Comparison of ENCODE assay signal across 7 mouse cellular contexts in the genomic region with DNA sequence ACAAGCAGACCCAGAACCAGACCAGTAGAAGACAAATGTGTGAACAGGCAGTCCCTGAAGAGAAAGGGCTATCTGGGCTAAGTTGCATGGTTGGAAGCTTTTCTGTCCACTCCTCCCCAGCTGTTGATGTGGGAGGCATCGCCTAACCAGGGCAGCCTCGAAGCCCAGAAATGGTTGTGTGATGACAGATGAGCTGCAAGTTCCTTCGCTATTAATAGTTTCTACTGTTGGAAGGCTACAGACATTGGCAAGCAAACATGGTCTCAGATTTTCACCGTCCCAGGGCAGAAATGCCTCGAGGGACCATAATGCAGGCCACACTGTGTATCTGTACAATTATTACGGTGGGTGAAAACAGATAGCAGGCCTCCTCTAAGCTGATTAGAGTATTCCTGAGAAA. TPM values are rescaled to one million over a fixed set of nuclear protein-coding genes. Genes with fewer than 3 reads are reported as not detected.
A peak's percentile ranks its signal among the peaks of the same experiment; 100 is the strongest.
DNase-seq lines count a peak whose midpoint lies in the region; ATAC-seq lines count a peak whose summit lies in the region.

No protein-coding gene starts in this region.

- no peaks in the 10 kb centered on the region for H3K36me3 ChIP-seq in midbrain, embryonic 14.5 days (ENCODE audit: control insufficient read depth, insufficient read depth, low read length)
- H3K36me3 ChIP-seq in midbrain, embryonic 16.5 days (ENCODE audit: control insufficient read depth, insufficient read depth, low read length) = no peaks in the 10 kb centered on the region
- H3K36me3 ChIP-seq in limb, embryonic 10.5 days = no peaks in the 10 kb centered on the region; the same call in 1 of the 2 replicates
- H3K36me3 ChIP-seq in stomach, embryonic 14.5 days (ENCODE audit: control insufficient read depth, insufficient read depth, low read length) = no peaks in the 10 kb centered on the region; the same call in 1 of the 2 replicates
- no peaks in the 10 kb centered on the region for H3K36me3 ChIP-seq in kidney, embryonic 14.5 days (ENCODE audit: control insufficient read depth, insufficient read depth, low read length)
- H3K36me3 ChIP-seq in forebrain, embryonic 12.5 days (replicated peaks) = no peaks in the 10 kb centered on the region

- WGBS in midbrain, embryonic 14.5 days = 74% methylated on average over 6 of the region's 6 CpGs
- WGBS in midbrain, embryonic 16.5 days = 80% methylated on average over 6 of the region's 6 CpGs
- 79% methylated on average over 6 of the region's 6 CpGs for WGBS in limb, embryonic 10.5 days
- 47% methylated on average over 6 of the region's 6 CpGs for whole genome bisulfite sequencing in stomach, embryonic 14.5 days
- WGBS in kidney, embryonic 14.5 days = 48% methylated on average over 6 of the region's 6 CpGs
- 80% methylated on average over 6 of the region's 6 CpGs for WGBS in forebrain, embryonic 12.5 days

- H3K9ac ChIP-seq in midbrain, embryonic 14.5 days (replicated peaks; ENCODE audit: low read length) = no peak overlapping the region
- no peak overlapping the region for H3K9ac ChIP-seq in midbrain, embryonic 16.5 days (ENCODE audit: low read depth, low read length)
- no peak overlapping the region for H3K9ac ChIP-seq in stomach, embryonic 14.5 days (replicated peaks; ENCODE audit: low read depth, low read length)
- H3K9ac ChIP-seq in kidney, embryonic 14.5 days (ENCODE audit: low read depth, low read length) = no peak overlapping the region
- no peak overlapping the region for H3K9ac ChIP-seq in forebrain, embryonic 12.5 days

- H3K9me3 ChIP-seq in midbrain, embryonic 14.5 days (ENCODE audit: control insufficient read depth, low read length) = no peaks in the 10 kb centered on the region
- H3K9me3 ChIP-seq in midbrain, embryonic 16.5 days (replicated peaks; ENCODE audit: control insufficient read depth, low read length, poor library complexity, severe bottlenecking) = no peaks in the 10 kb centered on the region
- H3K9me3 ChIP-seq in limb, embryonic 10.5 days (replicated peaks) = 0 out of 2 replicates have a peak, but pooled peaks cover 2% of the 10 kb centered on the region
- peaks cover 1% of the 10 kb centered on the region; the same call in 1 of the 2 replicates for H3K9me3 ChIP-seq in stomach, embryonic 14.5 days (ENCODE audit: control insufficient read depth, low read depth, low read length)
- H3K9me3 ChIP-seq in kidney, embryonic 14.5 days (ENCODE audit: control insufficient read depth, low read length) = peaks cover under 1% of the 10 kb centered on the region; the same call in 1 of the 2 replicates
- no peaks in the 10 kb centered on the region for H3K9me3 ChIP-seq in forebrain, embryonic 12.5 days

- H3K4me2 ChIP-seq in midbrain, embryonic 14.5 days (ENCODE audit: low read length) = 0 out of 2 replicates have a peak overlapping the region, but pooled peaks have one; percentile 13
- H3K4me2 ChIP-seq in midbrain, embryonic 16.5 days (ENCODE audit: low read length) = no peak overlapping the region; the same call in 1 of the 2 replicates
- peak overlapping the region; percentile 96; the same call in 1 of the 2 replicates for H3K4me2 ChIP-seq in stomach, embryonic 14.5 days (replicated peaks; ENCODE audit: low read depth, low read length)
- no peak overlapping the region; the same call in 1 of the 2 replicates for H3K4me2 ChIP-seq in kidney, embryonic 14.5 days (replicated peaks; ENCODE audit: low read depth, low read length)
- H3K4me2 ChIP-seq in forebrain, embryonic 12.5 days = no peak overlapping the region

- H3K27me3 ChIP-seq in midbrain, embryonic 14.5 days (ENCODE audit: control insufficient read depth, insufficient read depth, low read length) = peaks cover 13% of the 10 kb centered on the region
- H3K27me3 ChIP-seq in midbrain, embryonic 16.5 days (ENCODE audit: control insufficient read depth, insufficient read depth, low read depth, low read length) = peaks cover 5% of the 10 kb centered on the region; the same call in 1 of the 2 replicates
- H3K27me3 ChIP-seq in limb, embryonic 10.5 days (ENCODE audit: low read depth, poor library complexity, severe bottlenecking) = peaks cover 27% of the 10 kb centered on the region
- no peaks in the 10 kb centered on the region for H3K27me3 ChIP-seq in stomach, embryonic 14.5 days (ENCODE audit: control insufficient read depth, insufficient read depth, low read length)
- H3K27me3 ChIP-seq in kidney, embryonic 14.5 days (ENCODE audit: control insufficient read depth, insufficient read depth, low read length) = no peaks in the 10 kb centered on the region
- H3K27me3 ChIP-seq in forebrain, embryonic 12.5 days = peaks cover 40% of the 10 kb centered on the region

- peaks cover 11% of the 10 kb centered on the region for H3K4me1 ChIP-seq in midbrain, embryonic 14.5 days (ENCODE audit: control insufficient read depth, insufficient read depth, low read length)
- peaks cover 17% of the 10 kb centered on the region; the same call in 1 of the 2 replicates for H3K4me1 ChIP-seq in midbrain, embryonic 16.5 days (ENCODE audit: control insufficient read depth, insufficient read depth, low read length)
- H3K4me1 ChIP-seq in limb, embryonic 10.5 days = peaks cover 42% of the 10 kb centered on the region
- peaks cover 20% of the 10 kb centered on the region for H3K4me1 ChIP-seq in stomach, embryonic 14.5 days (ENCODE audit: control insufficient read depth, insufficient read depth, low read length)
- peaks cover 21% of the 10 kb centered on the region; the same call in 1 of the 2 replicates for H3K4me1 ChIP-seq in kidney, embryonic 14.5 days (ENCODE audit: control insufficient read depth, insufficient read depth, low read length)
- peaks cover 20% of the 10 kb centered on the region for H3K4me1 ChIP-seq in forebrain, embryonic 12.5 days

- DNase-seq in midbrain, embryonic 14.5 days = no peak
- DNase-seq in heart, adult 18-20 months = peak; percentile 69 to 86
- DNase-seq in limb, embryonic 10.5 days (ENCODE audit: low spot score) = peak; percentile 31

- no peak overlapping the region for H3K27ac ChIP-seq in midbrain, embryonic 14.5 days (replicated peaks; ENCODE audit: low read depth, low read length)
- H3K27ac ChIP-seq in midbrain, embryonic 16.5 days (ENCODE audit: low read length) = no peak overlapping the region
- H3K27ac ChIP-seq in limb, embryonic 10.5 days = no peak overlapping the region
- H3K27ac ChIP-seq in stomach, embryonic 14.5 days (ENCODE audit: low read length) = no peak overlapping the region
- no peak overlapping the region for H3K27ac ChIP-seq in kidney, embryonic 14.5 days (ENCODE audit: low read depth, low read length)
- no peak overlapping the region for H3K27ac ChIP-seq in forebrain, embryonic 12.5 days

- no peak for ATAC-seq in midbrain, embryonic 14.5 days (ENCODE audit: low FRiP score, low TSS enrichment)
- ATAC-seq in midbrain, embryonic 16.5 days = no peak
- ATAC-seq in stomach, embryonic 14.5 days (ENCODE audit: insufficient number of reproducible peaks, insufficient read depth, low FRiP score, low read depth) = no peak
- no peak for ATAC-seq in kidney, embryonic 14.5 days (ENCODE audit: low FRiP score, low TSS enrichment)
- no peak for ATAC-seq in forebrain, embryonic 12.5 days (ENCODE audit: low FRiP score)

- no peak overlapping the region for H3K4me3 ChIP-seq in midbrain, embryonic 14.5 days (replicated peaks; ENCODE audit: low read depth, low read length)
- H3K4me3 ChIP-seq in midbrain, embryonic 16.5 days (ENCODE audit: low read depth, low read length) = no peak overlapping the region
- H3K4me3 ChIP-seq in limb, embryonic 10.5 days = no peak overlapping the region
- H3K4me3 ChIP-seq in stomach, embryonic 14.5 days (ENCODE audit: low read depth, low read length) = no peak overlapping the region
- no peak overlapping the region for H3K4me3 ChIP-seq in kidney, embryonic 14.5 days (ENCODE audit: low read length)
- no peak overlapping the region for H3K4me3 ChIP-seq in forebrain, embryonic 12.5 days (replicated peaks)

RNA-seq across cellular contexts. Expression of a gene that starts 1.7 kb away (rescaled TPM):
- 1.9 and 2.7 TPM in 2 replicates for polyA plus RNA-seq in midbrain, embryonic 14.5 days (2014; fragmentation: Nextera tagmentation; extraction: Ambion mirVana)
- polyA plus RNA-seq in midbrain, embryonic 16.5 days (2015; fragmentation: Nextera tagmentation; extraction: Ambion mirVana) = 3.6 and 3.7 TPM in 2 replicates
- 10 to 100 TPM; 10.0 to 10.1 TPM for total RNA-seq in heart, adult 18-20 months (2021)
- polyA plus RNA-seq in limb, embryonic 10.5 days (2016; fragmentation: Nextera tagmentation; extraction: Ambion mirVana) = 1.6 and 2.3 TPM in 2 replicates
- 3.4 and 4.3 TPM in 2 replicates for polyA plus RNA-seq in stomach, embryonic 14.5 days (2014; fragmentation: Nextera tagmentation; extraction: Ambion mirVana)
- polyA plus RNA-seq in kidney, embryonic 14.5 days (2014; fragmentation: Nextera tagmentation; extraction: Ambion mirVana) = 1.8 and 2.1 TPM in 2 replicates
- polyA plus RNA-seq in forebrain, embryonic 12.5 days (2016; fragmentation: Nextera tagmentation; extraction: Ambion mirVana) = 1.1 and 1.5 TPM in 2 replicates

RNA-seq across cellular contexts. Expression of a gene that starts 1.7 kb away (rescaled TPM):
- 11.3 and 11.7 TPM in 2 replicates for polyA plus RNA-seq in midbrain, embryonic 14.5 days (2014; fragmentation: Nextera tagmentation; extraction: Ambion mirVana)
- 13.4 and 18.3 TPM in 2 replicates for polyA plus RNA-seq in midbrain, embryonic 16.5 days (2015; fragmentation: Nextera tagmentation; extraction: Ambion mirVana)
- 10 to 100 TPM in 1 of 2 experiments, 1 to 10 TPM in 1; 9.1 to 11.4 TPM for total RNA-seq in heart, adult 18-20 months (2021)
- polyA plus RNA-seq in limb, embryonic 10.5 days (2016; fragmentation: Nextera tagmentation; extraction: Ambion mirVana) = 3.9 and 5.4 TPM in 2 replicates
- polyA plus RNA-seq in stomach, embryonic 14.5 days (2014; fragmentation: Nextera tagmentation; extraction: Ambion mirVana) = 6.5 and 8.0 TPM in 2 replicates
- 4.8 and 7.1 TPM in 2 replicates for polyA plus RNA-seq in kidney, embryonic 14.5 days (2014; fragmentation: Nextera tagmentation; extraction: Ambion mirVana)
- polyA plus RNA-seq in forebrain, embryonic 12.5 days (2016; fragmentation: Nextera tagmentation; extraction: Ambion mirVana) = 1.1 and 1.2 TPM in 2 replicates

RNA-seq across cellular contexts. Expression of a gene that starts 5.1 kb away (rescaled TPM):
- 0.37 and 0.81 TPM in 2 replicates for polyA plus RNA-seq in midbrain, embryonic 14.5 days (2014; fragmentation: Nextera tagmentation; extraction: Ambion mirVana)
- polyA plus RNA-seq in midbrain, embryonic 16.5 days (2015; fragmentation: Nextera tagmentation; extraction: Ambion mirVana) = 0.25 and 0.36 TPM in 2 replicates
- total RNA-seq in heart, adult 18-20 months (2021) = 1 to 10 TPM in 1 of 2 experiments, under 1 TPM in 1; 0.67 to 1.1 TPM
- 0.04 and 0.09 TPM in 2 replicates for polyA plus RNA-seq in limb, embryonic 10.5 days (2016; fragmentation: Nextera tagmentation; extraction: Ambion mirVana)
- 0.22 and 0.24 TPM in 2 replicates for polyA plus RNA-seq in stomach, embryonic 14.5 days (2014; fragmentation: Nextera tagmentation; extraction: Ambion mirVana)
- polyA plus RNA-seq in kidney, embryonic 14.5 days (2014; fragmentation: Nextera tagmentation; extraction: Ambion mirVana) = 0.26 TPM in 1 of 2 replicates, not detected in the other
- 0.12 and 0.13 TPM in 2 replicates for polyA plus RNA-seq in forebrain, embryonic 12.5 days (2016; fragmentation: Nextera tagmentation; extraction: Ambion mirVana)

RNA-seq across cellular contexts. Expression of a gene that starts 17.7 kb away (rescaled TPM):
- 0.23 and 0.47 TPM in 2 replicates for polyA plus RNA-seq in midbrain, embryonic 14.5 days (2014; fragmentation: Nextera tagmentation; extraction: Ambion mirVana)
- 0.19 and 0.20 TPM in 2 replicates for polyA plus RNA-seq in midbrain, embryonic 16.5 days (2015; fragmentation: Nextera tagmentation; extraction: Ambion mirVana)
- total RNA-seq in heart, adult 18-20 months (2021) = under 1 TPM in 1 of 2 experiments, not detected in 1; 0.44 TPM
- 0.50 and 0.69 TPM in 2 replicates for polyA plus RNA-seq in limb, embryonic 10.5 days (2016; fragmentation: Nextera tagmentation; extraction: Ambion mirVana)
- 0.54 and 0.70 TPM in 2 replicates for polyA plus RNA-seq in stomach, embryonic 14.5 days (2014; fragmentation: Nextera tagmentation; extraction: Ambion mirVana)
- 0.64 and 0.84 TPM in 2 replicates for polyA plus RNA-seq in kidney, embryonic 14.5 days (2014; fragmentation: Nextera tagmentation; extraction: Ambion mirVana)
- 0.37 and 0.40 TPM in 2 replicates for polyA plus RNA-seq in forebrain, embryonic 12.5 days (2016; fragmentation: Nextera tagmentation; extraction: Ambion mirVana)

Comparison
In these comparisons a context has a peak if more than half of its experiments do, and no peak if none do; other contexts are left out.
1. H3K4me2 ChIP-seq: peak in midbrain, embryonic 14.5 days (single experiment) and stomach, embryonic 14.5 days (single experiment); none in midbrain, embryonic 16.5 days (single experiment), kidney, embryonic 14.5 days (single experiment) and forebrain, embryonic 12.5 days (single experiment).